Mouse (Mus musculus) cerebellum, adult (tissue): ENCODE data around the gene Olfr70.

Experiments
- ATAC-seq: cut with Nextera tagmentation; 2 replicates; pipeline ENCODE4 v1.9.2; 2017; ENCODE audit warnings: mild to moderate bottlenecking, moderate library complexity, mixed read lengths; ENCODE audit not compliant: insufficient number of reproducible peaks, low FRiP score, low TSS enrichment

Olfr70 gene

GRCm38 (mm10) chr4:43713652-43714219, 13.1 kb upstream of the Olfr70 start:
- no peak for ATAC-seq

- ATAC-seq = peak; percentile 61; the same call in 1 of the 2 replicates
These were observed 11.2 kb upstream of the Olfr70 start for GRCm38 (mm10) chr4:43711821-43712220.

- no peak for ATAC-seq
These were observed 9.3 kb upstream of the Olfr70 start, which contains the start of gene Olfr71 for GRCm38 (mm10) chr4:43709869-43710268. Gene Olfr71 (minus strand): TSS chr4:43710255.

DNA sequence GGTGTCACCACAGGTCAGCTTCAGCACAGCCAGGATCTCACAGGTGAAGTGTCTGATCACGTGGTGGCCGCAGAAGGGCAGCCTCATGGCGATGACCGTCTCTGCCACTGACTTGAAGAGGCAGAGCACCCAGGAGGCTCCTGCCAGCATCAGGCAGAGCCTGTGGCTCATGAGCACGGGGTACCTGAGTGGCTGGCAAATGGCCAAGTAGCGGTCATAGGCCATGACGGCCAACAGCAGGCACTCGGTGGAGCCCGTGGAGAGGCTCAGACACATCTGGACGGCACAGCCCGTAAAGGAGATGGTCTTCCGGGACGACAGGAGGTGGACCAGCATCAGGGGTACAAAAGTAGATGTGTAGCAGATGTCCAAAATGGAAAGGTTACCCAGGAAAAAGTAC, 5.4 kb upstream of the Olfr70 start:
- no peak for ATAC-seq

GRCm38 (mm10) chr4:43703851-43704250, 3.2 kb upstream of the Olfr70 start:
- ATAC-seq = no peak

DNA sequence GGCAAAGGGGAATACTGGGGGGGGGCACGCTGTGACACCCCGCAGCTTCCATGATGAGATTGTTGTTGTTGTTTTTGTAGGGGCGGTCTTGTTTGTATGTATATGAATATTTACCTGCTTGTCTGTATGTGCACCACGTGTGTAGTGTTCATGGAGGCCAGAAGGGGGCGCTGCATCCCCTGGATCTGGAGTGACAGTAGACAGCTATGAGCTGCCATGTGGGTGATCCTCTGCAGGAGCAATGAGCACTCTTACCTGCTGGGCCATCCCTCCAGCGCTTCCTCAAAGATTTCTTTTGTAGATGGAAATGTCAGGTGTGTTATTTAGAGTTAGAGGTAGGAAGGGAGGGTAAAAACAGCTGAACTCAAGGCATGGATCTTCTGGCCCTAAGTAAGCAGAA, 2.8 kb upstream of the Olfr70 start:
- ATAC-seq = no peak

GRCm38 (mm10) chr4:43696561-43696960, 4.0 kb downstream of the Olfr70 start:
- peak; percentile 65 for ATAC-seq

DNA sequence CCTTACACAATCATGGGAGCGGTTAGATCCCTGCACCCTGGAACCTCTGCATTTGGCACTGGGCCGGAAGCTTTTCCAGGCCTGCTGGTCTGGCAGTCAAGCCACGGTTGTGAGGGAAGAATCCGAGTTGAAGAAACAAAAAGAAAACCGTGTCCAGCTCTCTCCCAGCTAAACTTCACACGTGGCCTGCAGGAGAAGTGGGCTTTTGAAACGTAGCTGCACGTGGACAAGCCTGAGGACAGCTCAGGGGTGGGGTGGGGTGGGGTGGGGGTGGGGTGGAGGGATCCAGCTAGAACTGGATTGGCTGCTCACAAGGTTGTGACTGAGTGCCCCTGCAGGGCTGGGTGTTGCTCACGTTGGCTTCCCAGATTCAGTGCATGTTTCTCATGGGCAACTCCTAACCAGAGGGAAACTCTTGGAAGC, 5.3 kb downstream of the Olfr70 start:
- no peak for ATAC-seq

- ATAC-seq = no peak
These were observed 6.0 kb downstream of the Olfr70 start for GRCm38 (mm10) chr4:43694439-43695248.

DNA sequence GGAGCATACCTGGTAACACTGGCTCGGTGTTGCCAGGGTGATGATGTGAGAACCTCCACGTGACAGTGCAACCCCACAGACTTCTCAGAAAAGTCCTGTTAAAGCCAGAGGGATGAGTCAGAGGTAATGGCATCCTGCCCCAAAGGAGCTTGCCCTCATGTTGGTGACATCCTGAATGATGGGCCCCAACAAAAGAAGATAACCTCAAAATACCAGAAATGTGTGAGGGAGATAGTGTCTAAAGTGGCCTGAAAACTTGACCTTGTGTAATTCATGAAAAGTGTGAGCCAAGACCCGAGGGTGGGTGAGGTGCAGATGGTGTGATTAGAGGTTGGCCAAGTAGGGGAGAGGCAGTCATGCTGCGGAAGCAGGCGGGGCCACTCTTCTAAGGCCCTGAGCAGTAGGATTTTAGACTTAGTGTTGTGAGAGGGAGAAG, 6.8 kb downstream of the Olfr70 start:
- no peak for ATAC-seq

DNA sequence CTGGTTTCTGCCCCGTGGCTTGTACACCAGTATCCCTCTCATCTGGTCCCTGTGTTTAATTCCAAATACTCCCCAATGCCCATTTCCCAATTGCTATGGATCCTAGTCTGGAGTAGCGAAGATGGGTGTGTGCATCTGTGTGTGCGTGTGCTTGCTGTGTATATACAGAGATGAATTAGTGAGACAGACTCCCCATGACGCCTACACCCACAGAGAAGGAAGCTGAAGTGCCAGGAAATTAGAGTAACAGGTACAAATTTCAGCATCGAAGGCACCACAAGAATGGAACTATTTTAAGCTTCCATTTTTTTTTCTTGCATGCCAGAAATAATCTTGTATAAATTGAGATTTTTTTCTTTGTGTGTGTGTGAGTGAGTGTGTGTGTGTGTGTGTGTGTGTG, 9.6 kb downstream of the Olfr70 start:
- ATAC-seq = no peak

- no peak for ATAC-seq
These were observed 10.6 kb downstream of the Olfr70 start for GRCm38 (mm10) chr4:43690021-43690420.

- no peak for ATAC-seq
These were observed 21.1 kb downstream of the Olfr70 start for GRCm38 (mm10) chr4:43679416-43680043.

DNA sequence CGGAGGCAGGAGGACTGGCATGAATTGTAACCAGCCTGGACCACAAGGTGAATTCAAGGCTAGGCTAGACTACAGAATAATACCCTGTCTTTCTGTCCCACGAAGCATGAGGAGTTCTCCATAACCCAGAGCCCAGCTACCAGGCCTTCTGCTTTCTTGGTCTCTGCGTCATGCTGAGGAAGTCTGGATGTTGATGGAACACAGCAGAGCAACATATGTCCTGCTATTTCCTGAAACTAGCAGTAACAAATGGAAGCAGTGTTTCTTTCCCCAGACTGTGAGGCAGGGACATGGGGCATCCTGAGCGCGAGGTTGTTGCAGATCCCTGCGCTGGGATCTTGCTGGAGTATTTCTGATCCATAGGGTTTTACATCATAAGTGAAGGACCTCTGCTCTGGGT, 22.1 kb downstream of the Olfr70 start:
- peak; percentile 42; the same call in 1 of the 2 replicates for ATAC-seq

GRCm38 (mm10) chr4:43675608-43676007, 25.0 kb downstream of the Olfr70 start:
- ATAC-seq = no peak

DNA sequence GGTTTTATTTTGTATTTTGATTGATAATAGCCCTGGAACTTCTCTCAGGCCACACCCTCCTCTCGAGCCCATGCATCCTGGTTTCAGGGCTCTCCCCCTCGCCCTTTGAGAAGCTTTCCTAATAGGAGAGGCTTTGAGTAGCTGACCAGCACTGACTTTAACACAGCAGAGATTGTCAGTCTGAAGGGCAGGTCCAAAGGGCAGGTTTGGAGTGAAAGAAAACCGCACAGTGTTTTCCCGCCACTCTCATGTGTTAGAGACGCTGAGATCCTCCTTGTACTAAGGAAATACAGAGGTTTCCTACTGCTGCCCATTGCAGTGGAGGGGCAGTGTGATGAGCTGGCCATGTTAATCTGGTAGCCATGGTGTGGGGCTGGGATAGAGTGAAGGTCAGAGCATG, 25.6 kb downstream of the Olfr70 start:
- ATAC-seq = no peak

GRCm38 (mm10) chr4:43673703-43674102, 26.9 kb downstream of the Olfr70 start:
- no peak for ATAC-seq

DNA sequence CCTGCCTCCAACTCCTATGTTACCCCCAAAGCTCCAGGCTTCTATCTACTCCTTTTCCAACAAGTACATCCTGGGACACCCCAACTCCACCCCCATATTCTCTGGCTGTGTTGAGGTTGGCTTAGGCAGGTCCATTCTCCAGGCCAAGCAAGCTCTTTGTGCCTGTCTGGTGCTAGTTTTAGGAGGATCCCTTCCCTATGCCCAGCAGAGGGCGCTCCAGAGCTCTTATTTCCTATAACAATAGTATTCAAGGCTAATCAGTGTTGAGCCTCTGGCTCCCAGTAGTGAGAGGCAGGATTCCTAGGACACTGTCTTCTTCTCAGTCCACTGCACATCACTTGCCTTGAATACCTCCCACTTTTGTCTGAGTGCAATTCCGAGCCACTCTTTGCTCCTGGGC, 28.5 kb downstream of the Olfr70 start:
- peak; percentile 41; the same call in 1 of the 2 replicates for ATAC-seq

- ATAC-seq = peak; percentile 19; the same call in 1 of the 2 replicates
These were observed 31.2 kb downstream of the Olfr70 start for GRCm38 (mm10) chr4:43669428-43669794.

DNA sequence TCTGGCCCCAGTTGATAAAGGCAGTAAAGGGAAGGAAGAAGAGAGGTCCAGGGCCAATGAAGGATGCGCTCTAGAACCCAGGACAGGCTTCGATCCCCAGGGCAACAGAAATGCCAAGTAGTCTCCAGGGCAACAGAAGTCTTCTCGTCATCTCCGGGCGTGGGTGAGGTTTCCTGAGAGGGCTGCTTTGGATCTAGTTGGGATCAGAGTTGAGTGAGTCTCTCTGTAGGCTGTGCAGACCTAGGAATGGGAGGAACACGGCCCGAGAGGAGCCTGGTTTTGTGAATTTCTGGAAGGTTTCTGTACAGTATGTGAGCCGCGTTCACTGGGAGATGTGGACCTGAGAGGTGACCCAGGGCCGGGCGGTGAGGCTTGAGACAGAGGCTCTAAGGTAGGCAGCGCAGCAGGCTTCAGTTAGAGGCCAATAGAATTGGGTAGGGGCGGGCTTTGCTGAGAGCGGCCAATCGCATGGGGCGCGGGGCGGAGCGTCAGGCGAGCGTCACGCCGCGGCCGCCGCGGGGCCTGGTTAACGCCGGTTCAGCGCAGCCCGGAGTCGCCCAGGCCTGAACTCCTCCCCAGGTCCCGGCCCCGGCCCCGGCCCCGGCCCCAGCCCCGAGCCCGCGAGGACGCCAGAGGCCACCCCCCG, 31.7 kb downstream of the Olfr70 start, which contains the start of the genes Tmem8b and Fam221b:
Gene Tmem8b (plus strand): TSS at position 190 of the 646 bp plus-strand sequence.
Gene Fam221b (minus strand): TSS at position 364 of the 646 bp plus-strand sequence.
- peak; percentile 92 for ATAC-seq

- no peak for ATAC-seq
These were observed 34.2 kb downstream of the Olfr70 start for GRCm38 (mm10) chr4:43666412-43666811.
